Mouse (Mus musculus): ENCODE measurements around the gene Zfpl1. TPM values are rescaled to one million over a fixed set of nuclear protein-coding genes. Genes with fewer than 3 reads are reported as not detected.

Gene Zfpl1
- total RNA-seq, 2 experiments from 2014 or later = 11.2 to 13.1 TPM

- no peak for DNase-seq
- Histone ChIP-seq H3K27ac (peak overlapping the region; percentile 67), H3K4me3 (peak overlapping the region; percentile 66)
- no peak for TF ChIP-seq CTCF (IDR thresholded peaks at IDR 0.05)
- intact Hi-C loops (cut with DNase I) = no loop called here
Observed at GRCm38 (mm10) chr19:6066571-6066970, 18.2 kb downstream of the Zfpl1 start.

DNA sequence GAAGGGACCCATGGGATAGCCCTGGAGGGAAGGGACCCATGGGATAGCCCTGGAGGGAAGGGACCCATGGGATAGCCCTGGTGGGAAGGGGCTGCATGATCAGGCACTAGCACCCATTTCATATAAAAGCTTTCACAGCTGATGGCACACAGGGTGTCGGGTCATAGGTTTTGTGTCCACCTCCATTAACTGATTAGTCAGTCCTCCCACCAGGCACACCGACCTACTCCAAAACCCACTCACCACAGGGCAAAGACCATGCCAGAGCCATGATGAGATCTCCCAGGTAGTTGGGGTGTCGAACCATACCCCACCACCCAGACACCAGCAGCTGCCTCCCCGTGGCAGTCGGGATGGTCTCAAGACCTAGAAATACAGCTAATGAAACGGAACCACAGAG is 21.7 kb downstream of the Zfpl1 start:
- intact Hi-C loops (cut with DNase I) = no loop called here
- Histone ChIP-seq H3K27ac (no peak overlapping the region), H3K4me3 (no peak overlapping the region)
- no peak for TF ChIP-seq CTCF (IDR thresholded peaks at IDR 0.05)
- DNase-seq = no peak

GRCm38 (mm10) chr19:6062418-6062817 is 22.3 kb downstream of the Zfpl1 start:
- no peak for DNase-seq
- peak overlapping the region; percentile 90 for H3K27ac ChIP-seq
- intact Hi-C loops (cut with DNase I) = no loop called here
- no peak for TF ChIP-seq CTCF (IDR thresholded peaks at IDR 0.05)
- peak overlapping the region; percentile 99 for H3K4me3 ChIP-seq

GRCm38 (mm10) chr19:6061641-6062302 is 23.0 kb downstream of the Zfpl1 start:
- no peak for TF ChIP-seq CTCF (IDR thresholded peaks at IDR 0.05)

GRCm38 (mm10) chr19:6061021-6061533 is 23.7 kb downstream of the Zfpl1 start, which contains the start of gene Znhit2:
Znhit2 (plus strand) TSS chr19:6061192.
- no peak for TF ChIP-seq CTCF (IDR thresholded peaks at IDR 0.05)
- DNase-seq = peak; percentile 95
- H3K27ac ChIP-seq = peak within 1 kb of the TSS; percentile 90
- intact Hi-C loops (cut with DNase I) = loop anchor here (2.0 kb wide), 1 partner anchor 16 kb away; the partner anchor contains the start of gene Vps51
- peak within 1 kb of the TSS; percentile 99 for H3K4me3 ChIP-seq

More at GRCm38 (mm10) chr19:6061641-6062302, 23.0 kb downstream of the Zfpl1 start:
- peak; percentile 54 for DNase-seq
- Histone ChIP-seq H3K4me3 (peak overlapping the region; percentile 99), H3K27ac (peak overlapping the region; percentile 90)
- intact Hi-C loops (cut with DNase I) = loop anchor here (2.0 kb wide), 1 partner anchor 15 kb away; the partner anchor contains the start of gene Vps51

GRCm38 (mm10) chr19:6058966-6059365 is 25.8 kb downstream of the Zfpl1 start:
- peak overlapping the region; percentile 98; the same call in 1 of the 2 replicates for H3K27ac ChIP-seq
- DNase-seq = no peak
- H3K4me3 ChIP-seq = peak overlapping the region; percentile 74
- intact Hi-C loops (cut with DNase I) = no loop called here
- no peak for TF ChIP-seq CTCF (IDR thresholded peaks at IDR 0.05)

- no peak for TF ChIP-seq CTCF (IDR thresholded peaks at IDR 0.05)
- peak overlapping the region; percentile 74 for H3K4me3 ChIP-seq
- H3K27ac ChIP-seq = peak overlapping the region; percentile 98
- intact Hi-C loops (cut with DNase I) = no loop called here
- no peak for DNase-seq
Observed at GRCm38 (mm10) chr19:6058513-6058912, 26.2 kb downstream of the Zfpl1 start.

- peak; percentile 99 for DNase-seq
- H3K27ac ChIP-seq = peak within 1 kb of the TSS; percentile 98
- intact Hi-C loops (cut with DNase I) = loop anchor here (1.0 kb wide), 1 partner anchor 27 kb away; the partner anchor contains the start of genes Cdca5 and Zfpl1
- peak within 1 kb of the TSS; percentile 74 for H3K4me3 ChIP-seq
- TF ChIP-seq CTCF (IDR thresholded peaks at IDR 0.05) = no peak
Observed at GRCm38 (mm10) chr19:6057313-6058096, 27.3 kb downstream of the Zfpl1 start, which contains the start of the genes Mrpl49 and Fau. Mrpl49 (minus strand) TSS chr19:6057785. Fau (plus strand) TSS chr19:6057844.

GRCm38 (mm10) chr19:6056696-6057095 is 28.1 kb downstream of the Zfpl1 start:
- intact Hi-C loops (cut with DNase I) = loop anchor here (1.0 kb wide), 1 partner anchor 28 kb away; the partner anchor contains the start of genes Cdca5 and Zfpl1
- no peak overlapping the region for H3K27ac ChIP-seq
- TF ChIP-seq CTCF (IDR thresholded peaks at IDR 0.05) = no peak
- no peak for DNase-seq
- H3K4me3 ChIP-seq = peak overlapping the region; percentile 74

- Histone ChIP-seq H3K27ac (no peak overlapping the region), H3K4me3 (no peak overlapping the region)
- intact Hi-C loops (cut with DNase I) = no loop called here
- DNase-seq = no peak
- no peak for TF ChIP-seq CTCF (IDR thresholded peaks at IDR 0.05)
Observed at GRCm38 (mm10) chr19:6054296-6054695, 30.5 kb downstream of the Zfpl1 start.

GRCm38 (mm10) chr19:6052516-6052915 is 32.2 kb downstream of the Zfpl1 start:
- Histone ChIP-seq H3K27ac (no peak overlapping the region), H3K4me3 (no peak overlapping the region)
- TF ChIP-seq CTCF (IDR thresholded peaks at IDR 0.05) = no peak
- DNase-seq = peak; percentile 40
- intact Hi-C loops (cut with DNase I) = no loop called here

- DNase-seq = no peak
- TF ChIP-seq CTCF (IDR thresholded peaks at IDR 0.05) = no peak
- Histone ChIP-seq H3K4me3 (no peak overlapping the region), H3K27ac (no peak overlapping the region)
- intact Hi-C loops (cut with DNase I) = loop anchor here (5.0 kb wide), 2 partner anchors 68 to 127 kb away; partner anchors contain the start of genes Cdc42ep2 and Sac3d1
Observed at GRCm38 (mm10) chr19:6048681-6049410, 35.9 kb downstream of the Zfpl1 start.
